Mouse (Mus musculus) neural tube, embryonic 14.5 days (tissue): Measurements from ENCODE around the gene Limd1. TPM values are rescaled to one million over a fixed set of nuclear protein-coding genes. Genes with fewer than 3 reads are reported as not detected.

Experiments used
- ATAC-seq: fragments of 200-750 bp; cut with Nextera tagmentation; 2 replicates; pipeline ENCODE4 v1.8.0; 2017; ENCODE audit warnings: low read depth, mild to moderate bottlenecking, moderate TSS enrichment, moderate library complexity
- H3K27ac ChIP-seq: fragments of 300-500 bp; sonication (generic); 2 replicates; pipeline ENCODE4 v1.5.1; 2014; ENCODE audit warnings: low read depth, mild to moderate bottlenecking, control low read depth, low read length, moderate library complexity, mixed read lengths
- H3K27me3 ChIP-seq: fragments of 300-500 bp; sonication (generic); 2 replicates; pipeline ENCODE4 v1.6.1; 2014; ENCODE audit warnings: low read length; ENCODE audit not compliant: control insufficient read depth, insufficient read depth
- H3K36me3 ChIP-seq: fragments of 300-500 bp; sonication (generic); 2 replicates; pipeline ENCODE4 v1.6.1; 2014; ENCODE audit warnings: low read length, mixed read lengths; ENCODE audit not compliant: control insufficient read depth, insufficient read depth
- H3K4me1 ChIP-seq: fragments of 300-500 bp; sonication (generic); 2 replicates; pipeline ENCODE4 v1.6.1; 2014; ENCODE audit warnings: low read length; ENCODE audit not compliant: control insufficient read depth, insufficient read depth
- H3K4me2 ChIP-seq: fragments of 300-500 bp; sonication (generic); 2 replicates; pipeline ENCODE4 v1.6.1; 2014; ENCODE audit warnings: mild to moderate bottlenecking, low read depth, low read length, control low read depth
- H3K4me3 ChIP-seq: fragments of 300-500 bp; sonication (generic); 2 replicates; pipeline ENCODE4 v1.5.1; 2014; ENCODE audit warnings: low read depth, low read length, control low read depth, mixed read lengths
- H3K9ac ChIP-seq: fragments of 300-500 bp; sonication (generic); replicated peaks from 2 replicates; pipeline ENCODE4 v1.6.1; 2014; ENCODE audit warnings: low read depth, mild to moderate bottlenecking, control low read depth, low read length, mixed read lengths
- H3K9me3 ChIP-seq: fragments of 300-500 bp; sonication (generic); 2 replicates; pipeline ENCODE4 v1.6.1; 2016; ENCODE audit warnings: low read length; ENCODE audit not compliant: control insufficient read depth
- WGBS: fragments of 180-500 bp; shearing (Covaris S2); extraction: QIAGEN DNeasy Blood & Tissue Kit; methylation state at CpG from one replicate; pipeline ENCODE4 v1.1.7; 2014; 5-methylcytosine and 5-hydroxymethylcytosine counted together
- polyA plus RNA-seq: library from polyadenylated mRNA; unstranded; fragments of >200 nt; fragmentation: Nextera tagmentation; extraction: Ambion mirVana; gene quantifications from 2 replicates; pipeline ENCODE4 v1.2.1, GENCODE M21; 2014

Limd1 gene
- polyA plus RNA-seq, 1 experiment from 2014 or later = 9.7 TPM

GRCm38 (mm10) chr9:123456634-123457602, 21.6 kb upstream of the Limd1 start:
- no peak for ATAC-seq
- WGBS = 65% methylated on average over 9 of the region's 9 CpGs
- no peaks in the 10 kb centered on the region for H3K27me3 ChIP-seq
- peaks cover 6% of the 10 kb centered on the region; the same call in 1 of the 2 replicates for H3K36me3 ChIP-seq
- no peak overlapping the region for H3K4me3 ChIP-seq
- H3K9ac ChIP-seq = no peak overlapping the region
- H3K9me3 ChIP-seq = no peaks in the 10 kb centered on the region
- H3K4me2 ChIP-seq = no peak overlapping the region
- peak overlapping the region; percentile 2; the same call in 1 of the 2 replicates for H3K27ac ChIP-seq
- H3K4me1 ChIP-seq = no peaks in the 10 kb centered on the region

DNA sequence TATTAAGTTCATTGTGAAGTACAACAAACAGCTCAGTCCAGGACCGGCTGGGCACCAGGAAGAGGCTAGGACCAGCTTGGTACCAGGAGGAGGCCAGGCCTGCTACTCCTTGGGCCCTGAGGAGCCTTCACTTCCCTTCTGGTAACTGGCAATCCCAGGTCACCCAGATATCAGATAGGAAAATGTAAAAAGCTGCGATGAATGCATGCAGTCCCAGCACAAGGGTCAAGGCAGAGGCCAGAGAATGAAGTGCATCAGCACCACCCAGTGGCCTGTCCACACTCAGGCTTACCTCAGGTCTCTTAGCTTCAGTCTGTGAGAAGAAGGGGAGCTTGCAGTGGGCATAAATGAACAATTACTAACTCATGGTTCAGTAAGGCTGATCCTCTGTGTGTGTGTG, 20.9 kb upstream of the Limd1 start:
- Histone ChIP-seq H3K9me3 (no peaks in the 10 kb centered on the region), H3K27ac (peak overlapping the region; percentile 2; the same call in 1 of the 2 replicates), H3K4me3 (no peak overlapping the region), H3K27me3 (no peaks in the 10 kb centered on the region), H3K4me1 (no peaks in the 10 kb centered on the region), H3K36me3 (peaks cover 6% of the 10 kb centered on the region; the same call in 1 of the 2 replicates), H3K4me2 (no peak overlapping the region), H3K9ac (no peak overlapping the region)
- no peak for ATAC-seq
- 64% methylated on average over 2 of the region's 2 CpGs for WGBS

- no peak overlapping the region for H3K9ac ChIP-seq
- H3K4me2 ChIP-seq = no peak overlapping the region
- H3K27ac ChIP-seq = no peak overlapping the region
- H3K4me3 ChIP-seq = no peak overlapping the region
- no peaks in the 10 kb centered on the region for H3K9me3 ChIP-seq
- 61% methylated on average over 4 of the region's 4 CpGs for WGBS
- no peaks in the 10 kb centered on the region for H3K27me3 ChIP-seq
- no peak for ATAC-seq
- no peaks in the 10 kb centered on the region for H3K4me1 ChIP-seq
- no peaks in the 10 kb centered on the region for H3K36me3 ChIP-seq
Observed at GRCm38 (mm10) chr9:123467141-123467620, 11.3 kb upstream of the Limd1 start.

DNA sequence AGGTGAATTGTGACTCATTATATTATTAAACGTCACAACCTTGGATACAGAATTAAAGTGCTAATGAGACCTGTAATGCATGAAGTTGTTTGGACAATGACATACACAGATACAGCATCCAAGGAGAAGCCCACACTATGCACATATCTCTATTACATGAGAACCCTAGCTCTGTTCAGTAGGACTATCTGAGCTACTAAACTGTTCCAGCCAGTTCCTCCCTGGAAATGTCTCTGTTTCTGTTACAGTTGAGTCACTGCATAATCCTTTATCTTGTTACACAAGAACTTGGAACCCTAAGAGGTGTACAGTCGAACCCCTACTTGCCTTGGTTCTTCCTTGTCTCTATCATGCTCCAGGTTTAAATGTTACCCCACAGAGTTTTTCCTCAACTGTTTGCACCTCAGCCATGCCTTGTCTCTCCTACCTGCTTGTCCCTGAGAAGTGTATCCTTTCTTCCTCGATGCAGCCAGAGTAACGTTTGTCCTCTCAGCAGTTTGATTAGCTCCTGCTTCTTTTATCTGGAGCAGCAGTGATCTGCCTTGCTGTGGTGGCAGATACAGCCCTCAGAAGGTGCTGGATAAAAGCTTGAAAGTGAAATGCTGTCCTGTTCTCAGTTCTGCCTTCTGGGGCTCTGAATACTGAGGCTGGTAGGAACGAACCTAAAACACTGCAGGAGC, 10.0 kb upstream of the Limd1 start:
- WGBS = 81% methylated on average over 5 of the region's 5 CpGs

GRCm38 (mm10) chr9:123469087-123469486, 9.4 kb upstream of the Limd1 start:
- ATAC-seq = no peak
- Histone ChIP-seq H3K4me1 (no peaks in the 10 kb centered on the region), H3K36me3 (no peaks in the 10 kb centered on the region), H3K9ac (no peak overlapping the region), H3K27ac (no peak overlapping the region), H3K4me3 (no peak overlapping the region), H3K27me3 (no peaks in the 10 kb centered on the region), H3K4me2 (no peak overlapping the region), H3K9me3 (no peaks in the 10 kb centered on the region)

More for the DNA sequence above, 10.0 kb upstream of the Limd1 start:
- Histone ChIP-seq H3K27ac (no peak overlapping the region), H3K4me1 (no peaks in the 10 kb centered on the region), H3K4me2 (no peak overlapping the region), H3K9ac (no peak overlapping the region), H3K9me3 (no peaks in the 10 kb centered on the region), H3K36me3 (no peaks in the 10 kb centered on the region), H3K4me3 (no peak overlapping the region), H3K27me3 (no peaks in the 10 kb centered on the region)
- no peak for ATAC-seq

DNA sequence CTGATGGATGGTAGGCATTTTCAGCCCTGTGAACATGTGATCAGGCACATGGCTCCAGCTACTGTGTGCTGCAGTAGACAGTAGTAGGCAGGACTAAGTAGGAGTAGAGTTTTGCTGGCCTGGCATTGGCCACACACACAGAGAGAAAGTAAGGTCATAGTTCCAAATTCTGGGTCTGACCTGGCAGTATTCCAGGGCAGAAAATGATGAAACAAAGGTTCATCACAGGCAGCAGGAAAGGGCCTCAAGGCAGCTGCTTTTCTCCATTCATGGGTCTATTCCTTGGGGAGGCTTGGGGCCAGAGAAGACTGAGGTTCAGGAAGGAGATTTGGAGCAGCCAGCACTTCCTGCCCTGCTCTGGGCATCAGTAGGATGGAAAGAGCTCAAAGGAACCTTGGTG, 5.1 kb upstream of the Limd1 start:
- Histone ChIP-seq H3K4me3 (no peak overlapping the region), H3K9ac (no peak overlapping the region), H3K27me3 (no peaks in the 10 kb centered on the region), H3K27ac (no peak overlapping the region), H3K9me3 (no peaks in the 10 kb centered on the region), H3K36me3 (no peaks in the 10 kb centered on the region), H3K4me1 (no peaks in the 10 kb centered on the region), H3K4me2 (no peak overlapping the region)
- ATAC-seq = no peak

- Histone ChIP-seq H3K4me3 (no peak overlapping the region), H3K9me3 (no peaks in the 10 kb centered on the region), H3K36me3 (no peaks in the 10 kb centered on the region), H3K4me2 (no peak overlapping the region), H3K27ac (no peak overlapping the region), H3K27me3 (no peaks in the 10 kb centered on the region), H3K4me1 (no peaks in the 10 kb centered on the region), H3K9ac (no peak overlapping the region)
- no peak for ATAC-seq
- 84% methylated on average over 1 of the region's 1 CpGs for WGBS
Observed at GRCm38 (mm10) chr9:123475569-123475968, 2.9 kb upstream of the Limd1 start.

- H3K9ac ChIP-seq = 0 out of 2 replicates have a peak overlapping the region, but pooled peaks have one; percentile 42
- under 1% methylated on average over 23 of the region's 29 CpGs for WGBS
- no peaks in the 10 kb centered on the region for H3K9me3 ChIP-seq
- peak; percentile 79 for ATAC-seq
- no peaks in the 10 kb centered on the region for H3K27me3 ChIP-seq
- no peaks in the 10 kb centered on the region for H3K36me3 ChIP-seq
- H3K4me2 ChIP-seq = peak overlapping the region; percentile 61
- peaks cover 8% of the 10 kb centered on the region; the same call in 1 of the 2 replicates for H3K4me1 ChIP-seq
- peak overlapping the region; percentile 54 for H3K4me3 ChIP-seq
- no peak overlapping the region for H3K27ac ChIP-seq
Observed at GRCm38 (mm10) chr9:123478031-123478585, 398 bp upstream of the Limd1 start.
